Mouse (Mus musculus) heart, adult 2 months (tissue): ENCODE results near the gene Pgrmc1. TPM values are rescaled to one million over a fixed set of nuclear protein-coding genes. Genes with fewer than 3 reads are reported as not detected.
"Not testable (repeated sequence)": the region's sequence is repeated elsewhere in the genome, so short reads cannot be mapped to it uniquely, and the experiment has no call there.

Experiments
- DNase-seq, 2 experiments: peaks; one replicate each; pipeline ENCODE4 v3.0.0; 2021
- H3K27ac ChIP-seq: fragments of 200-600 bp; 2 replicates; pipeline ENCODE4 v1.8.1; 2022
- H3K27me3 ChIP-seq: fragments of 200-500 bp; 2 replicates; pipeline ENCODE4 v1.6.1; 2012; ENCODE audit warnings: mild to moderate bottlenecking, low read length, inconsistent platforms, mixed read lengths; ENCODE audit not compliant: control insufficient read depth, insufficient read depth
- H3K36me3 ChIP-seq: fragments of 200-500 bp; 2 replicates; pipeline ENCODE4 v1.6.1; 2012; ENCODE audit warnings: low read length, inconsistent platforms; ENCODE audit not compliant: control insufficient read depth, insufficient read depth
- H3K4me1 ChIP-seq: fragments of 200-500 bp; 2 replicates; pipeline ENCODE4 v1.6.1; 2011; ENCODE audit warnings: low read length; ENCODE audit not compliant: control insufficient read depth, insufficient read depth
- H3K4me3 ChIP-seq: fragments of 200-600 bp; 2 replicates; pipeline ENCODE4 v1.8.1; 2022
- H3K79me2 ChIP-seq: fragments of 200-500 bp; replicated peaks from 2 replicates; pipeline ENCODE4 v1.6.1; 2012; ENCODE audit warnings: mild to moderate bottlenecking, inconsistent platforms, low read length, moderate library complexity, mixed read lengths; ENCODE audit not compliant: control insufficient read depth, insufficient read depth
- H3K9ac ChIP-seq: fragments of 200-500 bp; 2 replicates; pipeline ENCODE4 v1.6.1; 2012; ENCODE audit warnings: low read depth, mild to moderate bottlenecking, control low read depth, inconsistent platforms, low read length, mixed read lengths
- CTCF ChIP-seq: fragments of 200-600 bp; IDR thresholded peaks from 2 replicates; pipeline ENCODE4 v1.8.1; 2022; ENCODE audit warnings: antibody characterized with exemption, mild to moderate bottlenecking, moderate library complexity
- EP300 ChIP-seq: fragments of 200-500 bp; IDR thresholded peaks from 2 replicates; pipeline ENCODE4 v1.6.1; 2011; ENCODE audit warnings: low read depth, low read length, control low read depth; ENCODE audit not compliant: insufficient read depth
- POLR2A ChIP-seq: fragments of 200-500 bp; IDR thresholded peaks from 2 replicates; pipeline ENCODE4 v1.6.1; 2011; ENCODE audit warnings: mild to moderate bottlenecking, low read depth, low read length, control low read depth; ENCODE audit not compliant: insufficient read depth
- WGBS: fragments of 180-500 bp; shearing (Covaris S2); methylation state at CpG from one replicate; pipeline ENCODE4 v1.1.7; 2018; 5-methylcytosine and 5-hydroxymethylcytosine counted together
- intact Hi-C: fragments of 180-260 bp; cut with DNase I; formaldehyde crosslinking; loops from one replicate; pipeline ENCODE4 v1.15.1; 2025
- long read RNA-seq: library from polyadenylated mRNA; stranded (forward); transcript quantifications from one replicate; pipeline ENCODE4 v2.0.0, GENCODE M21; 2021
- polyA plus RNA-seq: library from polyadenylated mRNA; depleted of rRNA; stranded (reverse); fragments of >200 nt; gene quantifications from 2 replicates; pipeline ENCODE4 v1.2.3, GENCODE M21; 2012; rRNA removed
- total RNA-seq, 2 experiments: library from RNA; stranded (reverse); gene quantifications; 2 replicates each; pipeline ENCODE4 v1.2.3; 2021

Pgrmc1 gene
- 10 to 100 TPM; 20.9 to 21.9 TPM for total RNA-seq
- 15.0 and 19.3 TPM in 2 replicates for polyA plus RNA-seq
- long read RNA-seq, transcript Pgrmc1-201 (3 exons, 1,857 nt), result major isoform, 25 of 25 reads
- long read RNA-seq, partial matches to known transcripts, result 0 of 25 reads
- long read RNA-seq, other reads (novel, unspliced or antisense), result 0 of 25 reads

DNA sequence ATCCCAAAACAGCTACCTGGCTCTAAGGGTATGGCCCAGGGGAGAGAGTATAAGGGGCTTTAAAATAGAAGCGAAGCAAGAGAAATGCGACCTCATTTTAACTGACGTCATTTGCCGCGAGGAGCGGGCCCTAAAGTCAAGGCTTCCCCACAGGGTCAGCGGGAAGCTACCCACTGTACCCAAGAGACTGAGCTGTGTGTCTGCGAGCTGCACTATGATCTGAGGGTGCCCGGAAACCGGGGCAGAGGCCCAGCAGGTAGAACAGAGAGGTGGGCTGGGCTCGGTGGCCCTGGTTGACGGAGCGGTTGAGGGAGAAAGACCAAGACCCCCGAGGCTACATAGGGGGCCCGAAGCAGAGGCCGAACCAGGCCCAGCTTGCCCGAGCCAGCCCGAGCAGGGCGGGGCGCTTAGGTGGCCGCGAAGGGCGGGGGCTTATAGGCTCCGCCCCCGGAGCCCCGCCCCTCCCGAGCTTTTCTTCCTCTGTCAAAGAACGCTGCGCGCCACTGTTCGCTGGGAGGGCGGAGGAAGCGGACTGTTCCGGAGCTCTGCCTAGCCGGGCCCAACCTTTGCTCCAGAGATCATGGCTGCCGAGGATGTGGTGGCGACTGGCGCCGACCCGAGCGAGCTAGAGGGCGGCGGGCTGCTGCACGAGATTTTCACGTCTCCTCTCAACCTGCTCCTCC, at the start of gene Pgrmc1:
Gene Pgrmc1, plus strand, starts transcription at position 500 of the 683 bp plus-strand sequence.
- peak within 1 kb of the TSS; percentile 65 for H3K4me3 ChIP-seq
- intact Hi-C loops, result loop anchor here (2.0 kb wide), 1 partner anchor 47 kb away; the partner anchor contains the start of gene Akap17b
- TF ChIP-seq EP300, result no peak
- peak; percentile 95 for TF ChIP-seq POLR2A
- peaks cover 5% of the 10 kb centered on the region for H3K4me1 ChIP-seq
- peak within 1 kb of the TSS; percentile 78 for H3K27ac ChIP-seq
- no peaks in the 10 kb centered on the region for H3K27me3 ChIP-seq
- H3K36me3 ChIP-seq, result no peaks in the 10 kb centered on the region
- DNase-seq, result peak; percentile 88
- no peaks in the 10 kb centered on the region for H3K79me2 ChIP-seq
- peak within 1 kb of the TSS; percentile 82 for H3K9ac ChIP-seq
- WGBS, result 17% methylated on average over 43 of the region's 45 CpGs

GRCm38 (mm10) chrX:36548798-36549197, 49.2 kb upstream of the Pgrmc1 start:
- Histone ChIP-seq H3K27me3 (no peaks in the 10 kb centered on the region), H3K27ac (no peak overlapping the region), H3K36me3 (no peaks in the 10 kb centered on the region), H3K4me3 (no peak overlapping the region), H3K4me1 (no peaks in the 10 kb centered on the region), H3K79me2 (no peaks in the 10 kb centered on the region), H3K9ac (no peak overlapping the region)
- intact Hi-C loops, result no loop called here
- TF ChIP-seq CTCF, result no peak
- 79% methylated on average over 5 of the region's 5 CpGs for WGBS
- DNase-seq, result no peak

GRCm38 (mm10) chrX:36550906-36551305, 47.1 kb upstream of the Pgrmc1 start:
- Histone ChIP-seq H3K4me1 (no peaks in the 10 kb centered on the region), H3K27me3 (no peaks in the 10 kb centered on the region), H3K36me3 (no peaks in the 10 kb centered on the region), H3K9ac (no peak overlapping the region), H3K4me3 (no peak overlapping the region), H3K79me2 (no peaks in the 10 kb centered on the region), H3K27ac (peak overlapping the region; percentile 26)
- intact Hi-C loops, result no loop called here
- WGBS, result 25% methylated on average over 5 of the region's 5 CpGs
- TF ChIP-seq CTCF (no peak), EP300 (no peak), POLR2A (no peak)
- DNase-seq, result peak; percentile 30 to 39

GRCm38 (mm10) chrX:36551351-36551750, 46.7 kb upstream of the Pgrmc1 start:
- 30% methylated on average over 6 of the region's 6 CpGs for WGBS
- peak in 1 of 2 experiments; percentile 2 for DNase-seq
- no peaks in the 10 kb centered on the region for H3K4me1 ChIP-seq
- no peak for TF ChIP-seq CTCF
- H3K36me3 ChIP-seq, result no peaks in the 10 kb centered on the region
- H3K79me2 ChIP-seq, result no peaks in the 10 kb centered on the region
- no peaks in the 10 kb centered on the region for H3K27me3 ChIP-seq
- peak overlapping the region; percentile 12 for H3K27ac ChIP-seq
- intact Hi-C loops, result no loop called here
- H3K4me3 ChIP-seq, result no peak overlapping the region
- no peak overlapping the region for H3K9ac ChIP-seq

DNA sequence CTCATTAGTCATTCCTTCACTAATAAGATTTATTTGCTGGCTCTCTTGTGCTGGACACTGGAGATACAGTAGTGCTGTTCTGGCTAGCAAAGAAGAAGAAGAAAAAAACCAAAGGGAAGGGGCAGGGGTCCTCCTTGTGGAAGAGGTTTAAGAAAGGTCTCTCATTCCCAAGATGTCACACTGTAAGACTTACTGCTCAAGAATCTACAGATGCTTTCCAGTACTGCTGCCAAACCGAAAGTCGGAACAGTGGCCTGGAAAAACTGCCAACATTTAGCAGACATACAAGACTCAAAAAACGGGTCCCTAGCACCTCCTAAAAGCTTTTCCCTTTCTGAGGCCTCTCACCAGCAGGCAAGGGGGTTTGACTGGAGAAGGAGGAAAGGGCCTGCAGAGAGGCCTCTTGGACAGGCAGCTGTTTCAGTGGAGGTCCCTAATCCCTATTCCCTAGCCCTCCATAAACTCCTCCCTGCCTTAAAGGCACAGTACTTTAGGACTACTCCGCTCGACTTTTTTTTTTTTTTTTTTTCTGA, 45.9 kb upstream of the Pgrmc1 start:
- Histone ChIP-seq H3K36me3 (no peaks in the 10 kb centered on the region), H3K4me3 (0 out of 2 replicates have a peak overlapping the region, but pooled peaks have one; percentile 23), H3K9ac (no peak overlapping the region), H3K27me3 (no peaks in the 10 kb centered on the region), H3K4me1 (no peaks in the 10 kb centered on the region), H3K27ac (no peak overlapping the region; the same call in 1 of the 2 replicates), H3K79me2 (no peaks in the 10 kb centered on the region)
- intact Hi-C loops, result no loop called here
- TF ChIP-seq CTCF, result no peak
- TF ChIP-seq EP300, result no peak
- TF ChIP-seq POLR2A, result no peak
- 24% methylated on average over 5 of the region's 5 CpGs for WGBS
- DNase-seq, result peak; percentile 52 to 55

GRCm38 (mm10) chrX:36552715-36553114, 45.3 kb upstream of the Pgrmc1 start:
- no peaks in the 10 kb centered on the region for H3K79me2 ChIP-seq
- no peak for DNase-seq
- H3K27me3 ChIP-seq, result no peaks in the 10 kb centered on the region
- no peaks in the 10 kb centered on the region for H3K36me3 ChIP-seq
- H3K9ac ChIP-seq, result no peak overlapping the region
- TF ChIP-seq EP300 (no peak), CTCF (no peak), POLR2A (no peak)
- H3K4me1 ChIP-seq, result no peaks in the 10 kb centered on the region
- intact Hi-C loops, result no loop called here
- WGBS, result 66% methylated on average over 3 of the region's 3 CpGs
- no peak overlapping the region for H3K4me3 ChIP-seq
- H3K27ac ChIP-seq, result no peak overlapping the region

DNA sequence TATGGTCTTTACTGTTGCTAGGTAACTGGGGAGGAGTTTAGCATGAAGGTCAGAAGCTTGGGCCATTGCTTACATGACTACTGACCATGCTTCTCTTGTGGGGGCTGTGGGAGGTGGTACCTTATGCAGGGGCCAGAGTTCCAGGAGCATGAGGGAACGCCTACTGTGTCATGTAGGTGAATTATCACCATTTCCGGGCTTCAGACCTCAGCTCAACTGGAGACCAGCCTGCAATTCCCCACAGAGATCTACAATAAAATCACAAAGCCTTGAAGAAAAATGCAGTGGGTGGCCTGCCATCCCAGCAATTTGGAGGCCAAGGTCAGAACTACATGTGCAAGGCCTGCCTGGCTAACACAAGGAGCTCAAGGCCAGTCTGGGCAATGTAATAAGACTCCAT, 42.8 kb upstream of the Pgrmc1 start:
- intact Hi-C loops, result not testable (repeated sequence)

More for the DNA sequence above, 42.8 kb upstream of the Pgrmc1 start:
- H3K79me2 ChIP-seq, H3K9ac ChIP-seq, H3K27ac ChIP-seq, H3K27me3 ChIP-seq, H3K4me1 ChIP-seq, DNase-seq, H3K4me3 ChIP-seq, H3K36me3 ChIP-seq: not testable (repeated sequence)
- WGBS, result 55% methylated on average over 2 of the region's 2 CpGs
